Mouse (Mus musculus) liver, embryonic 14 days (tissue): Measurements from ENCODE around the gene Zfp688. TPM values are rescaled to one million over a fixed set of nuclear protein-coding genes. Genes with fewer than 3 reads are reported as not detected.

Experiments
- polyA plus RNA-seq: library from polyadenylated mRNA; depleted of rRNA; stranded (reverse); fragments of >200 nt; gene quantifications from 2 replicates; pipeline ENCODE4 v1.2.3, GENCODE M21; 2012; rRNA removed

Zfp688 gene
- polyA plus RNA-seq = 5.8 and 6.8 TPM in 2 replicates

DNA sequence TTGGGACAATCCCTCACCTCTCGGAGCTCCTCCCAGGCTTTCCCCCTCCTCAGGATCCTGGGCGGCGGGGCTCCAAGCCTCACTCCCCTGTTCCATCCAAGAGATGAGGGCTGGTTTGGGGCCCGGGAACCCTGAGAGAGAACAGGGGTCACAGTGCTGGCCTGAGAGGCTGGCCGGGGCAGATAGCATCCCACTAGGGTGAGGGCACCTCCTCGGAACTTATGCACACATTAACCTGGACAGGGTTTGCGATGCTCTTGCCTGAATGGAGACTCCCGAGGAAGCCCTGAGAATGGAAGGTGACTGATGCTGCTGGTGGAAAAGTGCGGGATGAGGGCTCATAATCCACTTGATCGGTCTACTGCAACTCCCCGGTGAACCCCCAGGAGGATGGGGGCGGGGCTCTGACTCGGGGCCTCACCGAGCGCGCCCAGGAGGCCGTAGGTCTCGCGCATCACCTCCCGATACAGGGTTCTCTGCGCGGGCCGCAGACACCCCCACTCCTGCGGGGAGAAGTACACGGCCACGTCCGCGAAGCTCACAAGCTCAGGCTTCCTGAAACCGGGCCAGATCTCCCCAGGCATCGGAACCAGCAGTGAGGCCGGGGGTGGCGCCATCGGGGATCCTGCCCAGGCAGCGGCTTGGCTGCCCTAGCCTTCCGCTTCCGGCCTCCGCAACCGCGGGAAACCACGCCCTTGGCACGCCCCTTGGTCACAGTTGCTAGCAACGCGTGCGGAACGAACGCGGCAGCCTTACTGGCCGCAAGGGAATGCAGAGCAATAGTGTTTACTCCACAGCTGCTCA, at the start of gene Zfp688:
Gene Zfp688, minus strand, starts transcription at position 681 of the 804 bp plus-strand sequence.

DNA sequence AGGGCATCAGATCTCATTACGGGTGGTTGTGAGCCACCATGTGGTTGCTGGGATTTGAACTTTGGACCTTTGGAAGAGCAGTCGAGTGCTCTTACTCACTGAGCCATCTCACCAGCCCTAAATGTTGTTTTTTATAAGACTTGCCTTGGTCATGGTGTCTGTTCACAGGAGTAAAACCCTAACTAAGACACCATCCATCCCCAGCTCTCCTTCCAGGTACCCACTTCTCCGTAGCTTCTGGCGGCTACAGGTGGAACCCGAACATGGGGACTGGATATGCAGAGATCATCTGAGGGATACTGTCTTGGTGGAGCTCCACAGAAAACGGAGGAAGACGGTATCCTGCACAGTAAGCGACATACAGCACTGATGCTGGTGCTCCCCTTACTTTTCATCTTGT, 37.4 kb upstream of the Zfp688 start, which contains the start of gene Prr14:
Gene Prr14, plus strand, starts transcription at position 301 of the 400 bp plus-strand sequence.

DNA sequence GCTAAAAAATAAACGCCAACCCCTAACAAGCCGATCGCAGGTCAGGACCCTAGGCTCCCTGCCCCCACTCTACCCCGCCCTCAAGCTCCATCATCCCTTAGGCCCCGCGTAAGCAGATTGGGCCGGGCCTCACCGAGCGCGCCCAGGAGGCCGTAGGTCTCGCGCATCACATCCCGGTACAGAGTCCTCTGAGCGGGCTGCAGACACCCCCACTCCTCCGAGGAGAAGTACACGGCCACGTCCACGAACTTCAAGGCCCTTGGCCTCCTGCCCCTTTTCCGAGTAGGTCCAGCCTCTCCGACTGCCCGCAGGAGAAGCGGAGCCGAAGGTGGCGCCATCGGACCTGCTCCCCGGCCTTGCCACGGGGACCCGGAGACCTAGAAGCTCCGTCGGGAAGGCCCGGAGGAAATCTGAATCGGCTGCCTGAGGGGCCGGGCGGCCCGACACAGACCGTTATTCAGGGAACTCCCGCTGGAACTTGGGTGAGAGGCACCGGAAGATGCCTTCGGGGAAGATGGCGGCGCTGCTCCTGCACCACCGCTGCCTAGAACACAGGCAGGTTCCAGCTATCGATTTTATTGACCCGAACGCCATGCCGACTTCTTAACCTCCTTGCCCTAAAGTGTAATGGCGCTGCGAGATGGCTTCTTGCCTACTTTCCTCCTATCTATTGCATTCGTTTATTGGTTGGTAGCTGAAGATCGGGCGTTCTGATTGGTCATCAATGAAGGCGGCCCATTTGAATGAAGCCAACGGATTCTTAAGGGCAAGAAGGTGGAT, 26.8 kb upstream of the Zfp688 start, which contains the start of gene Zfp689:
Gene Zfp689, minus strand, starts transcription at position 638 of the 780 bp plus-strand sequence.

DNA sequence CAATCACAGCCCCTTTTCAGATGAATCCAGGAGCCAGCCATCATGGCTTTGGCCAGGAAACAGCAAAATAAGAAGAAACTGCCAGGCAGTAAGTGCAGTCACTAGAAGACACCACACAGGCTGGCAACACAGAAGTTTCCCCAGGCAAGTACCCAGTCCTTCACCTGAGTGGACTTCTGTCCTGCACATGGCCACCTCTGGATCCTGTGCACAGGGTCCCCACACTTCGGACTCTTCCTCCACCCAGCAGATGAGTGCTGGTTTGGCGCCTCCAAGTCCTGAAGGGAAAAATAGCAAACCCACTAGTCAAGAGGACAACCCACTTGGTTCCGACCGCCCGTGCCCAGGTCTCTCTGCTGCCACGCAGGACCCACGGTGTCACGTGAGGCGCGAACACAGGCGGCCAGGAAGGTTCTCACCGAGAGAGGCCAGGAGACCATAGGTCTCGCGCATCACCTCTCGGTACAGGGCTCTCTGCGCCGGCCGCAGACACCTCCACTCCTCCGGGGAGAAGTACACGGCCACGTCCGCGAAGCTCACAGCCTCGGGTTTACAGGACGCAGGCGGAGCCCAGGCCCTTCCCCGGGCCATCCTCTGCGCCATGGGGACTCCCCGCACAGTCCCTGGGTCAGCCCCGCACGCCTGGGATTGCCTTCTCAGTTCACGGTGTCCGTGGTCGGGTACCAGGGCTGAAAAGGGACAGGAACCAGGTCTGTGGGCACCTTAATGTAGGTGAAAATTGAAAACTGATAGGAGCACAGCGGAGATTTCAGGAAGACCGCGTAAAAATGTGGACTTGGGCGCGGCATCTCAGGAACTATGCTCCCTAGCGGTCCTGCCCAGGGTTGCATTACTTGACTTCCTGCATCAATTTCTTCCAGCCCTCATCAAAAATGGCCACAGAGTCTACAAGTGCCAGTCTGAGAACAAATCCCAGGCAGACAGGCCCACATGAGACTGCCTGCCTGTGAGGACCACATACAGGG, 15.6 kb downstream of the Zfp688 start, which contains the start of gene Zfp764:
Gene Zfp764, minus strand, starts transcription at position 821 of the 986 bp plus-strand sequence.

DNA sequence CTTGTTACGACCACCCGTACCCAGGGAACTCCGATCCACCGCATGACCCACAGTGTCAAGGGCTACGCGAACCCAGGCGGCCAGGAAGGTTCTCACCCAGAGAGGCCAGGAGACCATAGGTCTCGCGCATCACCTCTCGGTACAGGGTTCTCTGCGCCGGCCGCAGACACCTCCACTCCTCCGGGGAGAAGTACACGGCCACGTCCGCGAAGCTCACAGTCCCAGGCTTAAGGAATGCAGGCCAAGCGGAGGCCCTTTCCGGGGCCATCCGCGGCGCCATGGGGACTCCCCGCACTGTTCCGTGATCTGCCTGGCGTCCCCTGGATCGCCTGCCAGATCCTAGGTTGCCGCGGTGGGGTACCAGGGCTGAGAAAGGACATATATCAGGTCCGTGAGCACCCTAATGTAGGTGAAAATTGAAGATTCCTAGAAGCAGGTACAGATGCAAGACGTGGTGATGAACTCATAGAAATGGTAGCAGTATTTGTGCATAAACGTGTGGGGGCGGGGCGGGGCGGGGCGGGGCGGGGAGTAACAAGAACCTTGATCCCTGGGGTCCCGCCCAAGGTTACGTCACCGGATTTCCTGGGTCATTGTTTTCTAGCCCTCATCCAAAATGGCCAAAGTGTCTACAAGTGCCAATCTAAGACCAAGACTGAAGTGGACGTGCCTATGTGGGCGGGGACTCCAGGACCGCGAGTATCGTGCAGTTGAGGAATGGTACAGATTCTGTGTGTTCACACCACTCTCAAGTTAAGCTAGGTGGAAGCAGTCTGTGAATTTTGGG, 28.5 kb downstream of the Zfp688 start, which contains the start of gene E430018J23Rik:
Gene E430018J23Rik, minus strand, starts transcription at position 473 of the 787 bp plus-strand sequence.

DNA sequence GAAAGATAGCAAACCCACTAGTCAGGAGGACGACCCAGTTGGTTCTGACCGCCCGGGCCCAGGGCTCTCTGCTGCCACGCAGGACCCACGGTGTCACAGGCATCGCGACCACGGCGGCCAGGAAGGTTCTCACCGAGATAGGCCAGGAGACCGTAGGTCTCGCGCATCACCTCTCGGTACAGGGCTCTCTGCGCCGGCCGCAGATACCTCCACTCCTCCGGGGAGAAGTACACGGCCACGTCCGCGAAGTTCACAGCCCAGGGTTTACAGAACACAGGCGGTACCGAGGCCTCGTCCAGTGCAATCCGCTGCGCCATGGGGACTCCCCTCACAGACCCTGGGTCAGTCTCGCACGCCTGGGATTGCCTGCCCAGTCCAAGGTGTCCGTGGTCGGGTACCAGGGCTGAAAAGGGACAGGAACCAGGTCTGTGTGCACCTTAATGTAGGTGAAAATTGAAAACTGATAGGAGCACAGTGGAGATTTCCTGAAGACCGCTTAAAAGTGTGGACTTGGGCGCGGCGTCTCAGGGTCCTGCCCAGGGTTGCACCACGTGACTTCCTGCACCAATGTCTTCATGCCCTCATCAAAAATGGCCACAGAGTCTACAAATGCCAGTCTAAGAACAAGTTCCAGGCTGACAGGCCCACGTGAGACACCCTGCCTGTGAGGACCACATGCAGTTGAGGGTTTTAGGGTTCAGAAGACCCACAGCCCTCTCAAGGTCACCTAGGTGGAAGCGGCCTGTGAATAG, 35.1 kb downstream of the Zfp688 start, which contains the start of gene 9130019O22Rik:
Gene 9130019O22Rik, minus strand, starts transcription at position 526 of the 752 bp plus-strand sequence.

DNA sequence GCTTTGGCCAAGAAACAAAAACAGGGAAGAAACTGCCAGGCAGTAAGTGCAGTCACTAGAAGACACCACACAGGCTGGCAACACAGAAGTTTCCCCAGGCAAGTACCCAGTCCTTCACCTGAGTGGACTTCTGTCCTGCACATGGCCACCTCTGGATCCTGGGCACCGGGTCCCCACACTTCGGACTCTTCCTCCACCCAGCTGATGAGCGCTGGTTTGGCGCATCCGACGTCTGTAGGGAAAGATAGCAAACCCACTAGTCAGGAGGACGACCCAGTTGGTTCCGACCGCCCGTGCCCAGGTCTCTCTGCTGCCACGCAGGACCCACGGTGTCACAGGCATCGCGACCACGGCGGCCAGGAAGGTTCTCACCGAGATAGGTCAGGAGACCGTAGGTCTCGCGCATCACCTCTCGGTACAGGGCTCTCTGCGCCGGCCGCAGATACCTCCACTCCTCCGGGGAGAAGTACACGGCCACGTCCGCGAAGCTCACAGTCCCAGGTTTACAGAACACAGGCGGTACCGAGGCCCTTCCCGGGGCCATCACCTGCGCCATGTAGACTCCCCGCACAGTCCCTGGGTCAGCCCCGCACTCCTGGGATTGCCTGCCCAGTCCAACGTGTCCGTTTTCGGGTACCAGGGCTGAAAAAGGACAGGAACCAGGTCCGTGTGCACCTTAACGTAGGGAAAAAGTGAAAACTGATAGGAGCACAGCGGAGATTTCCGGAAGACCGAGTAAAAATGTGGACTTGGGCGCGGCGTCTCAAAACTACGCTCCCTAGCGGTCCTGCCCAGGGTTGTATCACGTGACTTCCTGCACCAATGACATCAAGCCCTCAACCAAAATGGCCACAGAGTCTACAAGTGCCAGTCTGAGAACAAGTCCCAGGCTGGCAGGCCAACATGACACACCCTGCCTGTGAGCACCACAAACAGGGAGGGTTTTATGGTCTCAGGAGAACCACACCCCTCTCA, 46.3 kb downstream of the Zfp688 start, which contains the start of gene Zfp747:
Gene Zfp747, minus strand, starts transcription at position 780 of the 975 bp plus-strand sequence.

Other genes with a start within 250 kb of the Zfp688 start
- gene Cd2bp2, start 226.0 kb downstream of the Zfp688 start, polyA plus RNA-seq = 31.0 and 35.9 TPM in 2 replicates
- gene Tbc1d10b, start 213.6 kb downstream of the Zfp688 start, polyA plus RNA-seq = 13.4 and 15.2 TPM in 2 replicates
- gene Mylpf, start 213.2 kb downstream of the Zfp688 start, polyA plus RNA-seq = 16.2 and 46.6 TPM in 2 replicates
- 3.4 and 3.5 TPM in 2 replicates for gene Zfp553, start 189.0 kb downstream of the Zfp688 start, polyA plus RNA-seq
- 15.1 and 15.2 TPM in 2 replicates for gene Sept1, start 188.9 kb downstream of the Zfp688 start, polyA plus RNA-seq
- gene Zfp771, start 177.8 kb downstream of the Zfp688 start, polyA plus RNA-seq = 19.1 and 19.2 TPM in 2 replicates
- gene Dctpp1, start 161.4 kb downstream of the Zfp688 start, polyA plus RNA-seq = 56.0 and 63.0 TPM in 2 replicates
- 42.7 and 50.6 TPM in 2 replicates for gene Sephs2, start 148.0 kb downstream of the Zfp688 start, polyA plus RNA-seq
- 5.5 and 7.7 TPM in 2 replicates for gene Itgal, start 125.8 kb downstream of the Zfp688 start, polyA plus RNA-seq
- 3.8 and 4.1 TPM in 2 replicates for gene Zfp768, start 76.5 kb downstream of the Zfp688 start, polyA plus RNA-seq
- gene Zfp747, start 46.0 kb downstream of the Zfp688 start, polyA plus RNA-seq = 1.4 and 1.5 TPM in 2 replicates
- 0.59 and 0.69 TPM in 2 replicates for gene 9130019O22Rik, start 34.9 kb downstream of the Zfp688 start, polyA plus RNA-seq
- gene E430018J23Rik, start 28.4 kb downstream of the Zfp688 start, polyA plus RNA-seq = 1.1 and 1.3 TPM in 2 replicates
- 1.1 and 1.2 TPM in 2 replicates for gene Zfp764, start 15.2 kb downstream of the Zfp688 start, polyA plus RNA-seq
- 1.4 and 1.7 TPM in 2 replicates for gene Zfp689, start 27.1 kb upstream of the Zfp688 start, polyA plus RNA-seq
- 20.4 and 21.6 TPM in 2 replicates for gene Prr14, start 37.5 kb upstream of the Zfp688 start, polyA plus RNA-seq
- 4.4 and 9.0 TPM in 2 replicates for gene Fbrs, start 57.1 kb upstream of the Zfp688 start, polyA plus RNA-seq
- 2.9 and 3.8 TPM in 2 replicates for gene Srcap, start 89.9 kb upstream of the Zfp688 start, polyA plus RNA-seq
- 5.3 and 6.2 TPM in 2 replicates for gene Gm42715, start 97.5 kb upstream of the Zfp688 start, polyA plus RNA-seq
- 1.3 TPM in 2 replicates for gene Tmem265, start 139.3 kb upstream of the Zfp688 start, polyA plus RNA-seq
- gene Phkg2, start 151.3 kb upstream of the Zfp688 start, polyA plus RNA-seq = 24.1 and 27.6 TPM in 2 replicates
- gene Ccdc189, start 166.5 kb upstream of the Zfp688 start, polyA plus RNA-seq = 4.3 and 5.0 TPM in 2 replicates
- 14.6 and 16.3 TPM in 2 replicates for gene Rnf40, start 166.7 kb upstream of the Zfp688 start, polyA plus RNA-seq
- gene Zfp629, start 193.7 kb upstream of the Zfp688 start, polyA plus RNA-seq = 1.7 and 1.9 TPM in 2 replicates